Mouse (Mus musculus): ENCODE measurements around the gene Sephs1.

The Sephs1 gene

GRCm38 (mm10) chr2:4881350-4882248 is at the start of gene Sephs1:
Gene Sephs1, plus strand, starts transcription at chr2:4881564.
- DNase-seq (ENCODE audit: low spot score) = peak; percentile 80

DNA sequence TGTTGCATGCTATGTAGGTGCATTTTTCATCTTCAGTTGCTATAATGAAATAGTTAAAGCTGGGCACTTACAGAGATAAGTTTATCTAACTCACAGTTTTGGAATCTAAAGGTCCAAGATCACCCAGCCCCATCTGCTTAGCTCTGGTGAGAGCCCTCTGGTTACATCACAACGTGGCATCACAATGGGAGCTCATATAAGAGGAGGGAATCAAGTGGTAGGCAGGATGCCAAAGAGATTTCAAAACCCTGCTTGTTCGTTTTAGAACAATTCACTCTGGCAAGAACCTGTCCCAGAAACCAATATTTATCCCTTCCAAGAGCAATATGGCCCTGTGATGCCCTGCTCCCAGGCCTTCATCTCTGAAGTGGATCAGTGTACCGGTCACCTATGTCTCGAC is 49.2 kb upstream of the Sephs1 start:
- DNase-seq (ENCODE audit: low spot score) = no peak

- DNase-seq (ENCODE audit: low spot score) = no peak
Measured at GRCm38 (mm10) chr2:4849449-4849848, 31.9 kb upstream of the Sephs1 start.

GRCm38 (mm10) chr2:4857186-4857585 is 24.2 kb upstream of the Sephs1 start:
- DNase-seq (ENCODE audit: low spot score) = no peak

DNA sequence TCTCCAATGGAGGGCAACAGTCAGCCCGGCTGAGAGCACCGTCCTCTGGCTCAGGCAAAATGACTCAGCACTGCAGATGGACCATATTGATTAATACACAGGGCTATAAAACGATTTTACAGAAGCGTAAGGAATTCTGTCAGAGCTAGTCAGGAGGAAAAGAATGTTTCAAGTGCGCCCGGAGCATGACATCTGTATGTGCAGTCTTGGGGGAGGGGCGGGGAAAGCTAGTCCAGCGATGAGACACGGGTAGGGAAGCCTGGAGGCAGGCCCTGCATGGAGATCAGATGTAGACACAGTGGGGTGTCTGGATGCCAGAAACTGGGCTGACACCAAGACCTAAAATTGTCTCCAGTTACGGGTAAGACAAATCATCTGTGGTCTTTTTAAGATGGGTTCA is 23.2 kb upstream of the Sephs1 start:
- DNase-seq (ENCODE audit: low spot score) = no peak

GRCm38 (mm10) chr2:4864008-4864816 is 17.2 kb upstream of the Sephs1 start:
- DNase-seq (ENCODE audit: low spot score) = peak; percentile 54

GRCm38 (mm10) chr2:4864817-4865296 is 16.5 kb upstream of the Sephs1 start:
- no peak for DNase-seq (ENCODE audit: low spot score)

GRCm38 (mm10) chr2:4868028-4868725 is 13.2 kb upstream of the Sephs1 start:
- DNase-seq (ENCODE audit: low spot score) = no peak

DNA sequence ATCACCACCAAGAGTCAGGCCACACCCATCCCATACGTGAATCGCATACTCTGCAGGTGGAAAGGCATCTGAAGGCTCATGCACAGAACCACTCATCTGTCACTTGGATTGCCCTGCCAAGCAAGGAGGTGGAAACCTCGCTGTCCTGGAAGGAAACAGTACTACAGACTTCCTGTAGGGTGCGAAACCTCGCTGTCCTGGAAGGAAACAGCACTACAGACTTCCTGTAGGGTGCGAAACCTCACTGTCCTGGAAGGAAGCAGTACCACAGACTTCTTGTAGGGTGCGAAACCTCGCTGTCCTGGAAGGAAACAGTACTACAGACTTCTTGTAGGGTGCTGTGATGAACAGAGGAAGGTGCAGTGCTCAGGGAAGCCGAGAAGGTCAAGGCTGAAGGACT is 8.6 kb upstream of the Sephs1 start:
- no peak for DNase-seq (ENCODE audit: low spot score)

GRCm38 (mm10) chr2:4873331-4873730 is 8.0 kb upstream of the Sephs1 start:
- DNase-seq (ENCODE audit: low spot score) = no peak

GRCm38 (mm10) chr2:4875090-4875489 is 6.3 kb upstream of the Sephs1 start:
- no peak for DNase-seq (ENCODE audit: low spot score)

GRCm38 (mm10) chr2:4876131-4876530 is 5.2 kb upstream of the Sephs1 start:
- DNase-seq (ENCODE audit: low spot score) = no peak

GRCm38 (mm10) chr2:4880737-4881349 is 521 bp upstream of the Sephs1 start:
- DNase-seq (ENCODE audit: low spot score) = no peak

DNA sequence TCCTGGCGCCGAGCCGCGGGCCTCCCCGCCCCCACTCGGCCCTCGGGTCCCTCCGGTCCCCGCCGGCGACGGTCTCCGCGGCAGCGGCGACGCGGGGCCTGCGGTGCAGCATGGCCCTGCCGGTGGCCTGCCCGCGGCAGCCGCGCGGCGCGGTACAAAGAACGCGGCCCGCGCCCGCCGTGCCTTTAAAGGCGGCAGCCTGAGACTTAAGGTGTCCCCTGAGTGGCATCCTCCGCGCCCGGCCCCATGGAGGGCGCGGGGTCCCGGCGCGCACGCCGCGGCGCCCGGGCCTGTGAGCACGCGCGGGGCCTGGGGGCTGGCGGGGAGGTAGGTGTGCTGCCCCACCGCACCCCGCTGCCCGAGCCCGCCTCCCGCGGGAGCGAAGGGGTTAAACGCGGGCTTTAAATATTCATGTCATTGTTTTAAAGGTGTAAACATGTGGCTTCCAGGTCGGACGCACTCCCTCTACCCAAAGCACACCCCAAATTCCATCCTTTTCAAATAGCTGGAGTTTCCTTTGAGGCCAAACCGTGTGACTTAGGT is 956 bp downstream of the Sephs1 start:
- peak; percentile 29 for DNase-seq (ENCODE audit: low spot score)

DNA sequence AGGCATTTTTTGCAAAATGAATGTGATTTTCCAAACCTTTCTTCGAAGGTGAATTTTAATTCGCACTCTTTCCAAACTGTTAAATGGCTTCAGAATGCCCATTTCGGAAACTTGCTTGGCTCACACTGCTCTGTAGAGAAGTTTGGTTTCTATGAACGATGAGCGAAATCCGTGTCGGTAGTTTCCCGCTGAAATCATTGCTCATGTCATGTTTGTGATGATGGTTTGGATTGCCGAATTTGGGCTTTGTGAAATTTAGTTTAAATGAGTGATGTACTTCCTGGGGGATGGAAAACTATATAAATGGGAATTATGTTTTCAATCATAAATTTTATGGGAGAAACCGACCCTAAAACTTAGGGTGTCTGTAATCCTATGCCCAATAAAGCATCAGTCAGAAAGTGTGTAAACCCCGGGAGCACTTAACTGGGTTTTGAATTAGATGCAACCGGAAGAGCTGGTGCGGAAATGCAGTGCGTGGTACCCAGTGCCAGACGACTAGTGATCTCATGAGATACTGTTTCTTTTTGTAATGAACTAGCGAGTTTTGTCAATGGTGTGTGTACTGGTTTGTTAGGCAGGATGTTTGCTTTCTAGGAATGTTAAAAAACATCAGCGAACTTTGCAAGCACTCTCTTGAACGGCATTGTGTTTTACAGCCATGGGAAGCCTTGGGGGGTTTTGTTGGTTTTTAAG is 1.8 kb downstream of the Sephs1 start:
- no peak for DNase-seq (ENCODE audit: low spot score)

DNA sequence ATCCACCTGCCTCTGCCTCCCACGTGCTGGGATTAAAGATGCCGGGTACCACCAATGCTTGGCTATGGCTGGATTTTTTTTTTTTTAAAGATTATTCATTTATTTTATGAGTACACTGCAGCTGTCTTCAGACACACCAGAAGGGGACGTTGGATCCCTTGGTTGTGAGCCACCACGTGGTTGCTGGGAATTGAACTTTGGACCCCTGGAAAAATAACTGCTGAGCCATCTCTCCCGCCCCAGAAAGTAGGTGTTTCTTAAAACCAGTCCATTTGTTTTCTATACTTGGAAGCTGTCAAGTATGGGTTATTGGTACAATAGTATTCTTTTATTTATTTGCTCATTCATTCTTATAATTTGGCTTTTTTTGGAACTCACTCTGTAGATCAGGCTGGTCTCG is 5.5 kb downstream of the Sephs1 start:
- DNase-seq (ENCODE audit: low spot score) = no peak

- no peak for DNase-seq (ENCODE audit: low spot score)
Measured at GRCm38 (mm10) chr2:4895598-4895997, 14.2 kb downstream of the Sephs1 start.

- no peak for DNase-seq (ENCODE audit: low spot score)
Measured at GRCm38 (mm10) chr2:4896970-4897369, 15.6 kb downstream of the Sephs1 start.

DNA sequence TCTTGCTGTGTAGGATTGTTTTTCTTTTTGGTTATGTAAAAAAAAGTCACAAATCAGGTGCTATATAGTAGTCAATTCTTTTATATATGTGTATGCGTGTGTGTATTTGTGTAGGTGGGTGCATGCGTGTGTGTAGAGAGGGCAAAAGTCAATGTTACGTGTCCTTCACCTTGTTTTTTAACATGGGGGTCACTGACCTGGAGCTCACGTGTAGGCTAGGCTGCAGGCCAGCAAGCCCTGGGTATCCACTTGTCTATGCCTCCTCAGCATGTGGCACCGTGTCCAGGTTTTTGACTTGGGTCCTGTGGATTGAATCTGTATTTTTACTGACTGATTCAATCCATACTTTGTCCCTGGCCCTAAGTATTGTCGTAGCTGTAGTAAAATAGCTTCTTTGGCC is 19.3 kb downstream of the Sephs1 start:
- DNase-seq (ENCODE audit: low spot score) = no peak

- DNase-seq (ENCODE audit: low spot score) = no peak
Measured at GRCm38 (mm10) chr2:4902346-4902745, 21.0 kb downstream of the Sephs1 start.

DNA sequence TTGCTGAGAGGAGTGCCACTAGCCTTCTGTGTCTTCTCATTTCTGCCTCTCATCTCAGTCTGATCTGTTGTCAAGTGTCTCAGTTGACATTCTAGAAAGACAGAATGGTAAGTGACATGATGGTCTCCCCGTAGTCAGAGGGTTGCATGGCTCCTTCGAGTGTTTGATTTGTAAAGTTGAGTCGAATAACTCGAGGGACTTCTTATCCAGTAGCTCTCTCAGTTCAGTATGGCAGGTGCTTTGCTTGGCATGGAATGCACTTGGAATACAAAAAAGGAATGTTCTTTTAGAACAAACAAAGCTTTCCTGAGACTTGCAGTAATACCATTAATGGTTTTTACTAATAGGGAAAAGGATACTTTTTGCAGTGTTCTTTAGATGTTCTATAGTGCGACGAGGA is 25.8 kb downstream of the Sephs1 start:
- DNase-seq (ENCODE audit: low spot score) = no peak
